In genomic region chr14:121005621-121006020, GRCm38 (mm10) we compare ENCODE assay signal across 21 mouse cellular contexts. TPM values are rescaled to one million over a fixed set of nuclear protein-coding genes. Genes with fewer than 3 reads are reported as not detected.
A peak's percentile ranks its signal among the peaks of the same experiment; 100 is the strongest.
DNase-seq lines count a peak whose midpoint lies in the region; ATAC-seq and TF ChIP-seq lines count a peak whose summit lies in the region.
"Had no signal": no experiment of that assay in that cellular context is flagged by ENCODE, and none has a peak within 500 bp of the region (broad histone marks: within the 10 kb centered on the region; RNA-seq: fewer than 3 reads in every experiment).

No protein-coding gene starts in this region.

- DNase-seq in heart, adult 11 months, result peak; percentile 50
- DNase-seq in left cerebral cortex, adult 2 months (ENCODE audit: extremely low spot score in 1 of 2, low spot score in 2 of 2), result no peak
- no peak for DNase-seq in left cerebral cortex, postnatal 36 days (ENCODE audit: low spot score in 2 of 2)
- peak; percentile 27 for DNase-seq in cerebellum, adult 9-10 months
- DNase-seq in kidney, adult 11 months, result no peak
- DNase-seq: adrenal gland, adult 8-10 months; B cell, adult 2 months; gastrocnemius, postnatal 14 days; kidney, adult 9 months; kidney, postnatal 25 days; lung, adult 2 months; lung, postnatal 36 days; right cerebral cortex, postnatal 25 days; thymus, postnatal 4 days had no signal

- H3K9me3 ChIP-seq in heart, embryonic 11.5 days (replicated peaks; ENCODE audit: control insufficient read depth, low read length), result no peaks in the 10 kb centered on the region
- H3K9me3 ChIP-seq: embryonic facial prominence, embryonic 10.5 days; forebrain, embryonic 12.5 days; midbrain, embryonic 15.5 days had no signal

- 81% methylated on average over 6 of the region's 6 CpGs for WGBS in heart, embryonic 11.5 days (ENCODE audit: insufficient replicate concordance)

- intact Hi-C loops in left cerebral cortex, adult 2 months (cut with DNase I), result no loop called here
- intact Hi-C loops in left cerebral cortex, postnatal 36 days (cut with DNase I), result no loop called here

- no peaks in the 10 kb centered on the region for H3K36me3 ChIP-seq in heart, embryonic 11.5 days (ENCODE audit: control insufficient read depth, insufficient read depth, low read length)
- H3K36me3 ChIP-seq: embryonic facial prominence, embryonic 10.5 days; forebrain, embryonic 12.5 days; midbrain, embryonic 15.5 days had no signal

- ATAC-seq in heart, embryonic 11.5 days (replicated peaks; ENCODE audit: insufficient number of reproducible peaks, low FRiP score, low TSS enrichment), result no peak
- no peak for ATAC-seq in monocyte, adult 5-6 weeks (replicated peaks; ENCODE audit: insufficient number of reproducible peaks, low FRiP score, low TSS enrichment, poor library complexity, severe bottlenecking)
- ATAC-seq: midbrain, embryonic 15.5 days had no signal

- H3K4me1 ChIP-seq in heart, embryonic 11.5 days (ENCODE audit: control insufficient read depth, insufficient read depth, low read length), result no peaks in the 10 kb centered on the region

- no peak overlapping the region for H3K27ac ChIP-seq in heart, embryonic 11.5 days (ENCODE audit: low read depth, low read length)
- peak overlapping the region; percentile 73 for H3K27ac ChIP-seq in left cerebral cortex, adult 2 months
- H3K27ac ChIP-seq: embryonic facial prominence, embryonic 10.5 days; forebrain, embryonic 12.5 days; midbrain, embryonic 15.5 days had no signal

- no peak overlapping the region for H3K9ac ChIP-seq in heart, embryonic 11.5 days (ENCODE audit: low read depth, low read length)
- H3K9ac ChIP-seq: forebrain, embryonic 12.5 days; midbrain, embryonic 15.5 days had no signal

- no peak overlapping the region for H3K4me3 ChIP-seq in heart, embryonic 11.5 days (ENCODE audit: low read depth, low read length)
- H3K4me3 ChIP-seq in left cerebral cortex, adult 2 months, result no peak overlapping the region
- H3K4me3 ChIP-seq: embryonic facial prominence, embryonic 10.5 days; forebrain, embryonic 12.5 days; midbrain, embryonic 15.5 days had no signal

- no peaks in the 10 kb centered on the region for H3K27me3 ChIP-seq in heart, embryonic 11.5 days (ENCODE audit: control insufficient read depth, insufficient read depth, low read length)
- H3K27me3 ChIP-seq: forebrain, embryonic 12.5 days; midbrain, embryonic 15.5 days had no signal

- no peak for TF ChIP-seq CTCF in left cerebral cortex, adult 2 months (IDR thresholded peaks at IDR 0.05)

- H3K4me2 ChIP-seq in heart, embryonic 11.5 days, result no peak overlapping the region
- H3K4me2 ChIP-seq: forebrain, embryonic 12.5 days; liver, embryonic 11.5 days; midbrain, embryonic 15.5 days had no signal

RNA-seq across cellular contexts. Expression of gene Farp1, which starts 29.4 kb away (rescaled TPM):
- polyA plus RNA-seq in heart, embryonic 11.5 days (2014; fragmentation: Nextera tagmentation; extraction: Ambion mirVana), result 28.1 and 32.6 TPM in 2 replicates
- total RNA-seq in left cerebral cortex, adult 2 months (2021), result 100 to 1,000 TPM; 142 to 152 TPM
- total RNA-seq in left cerebral cortex, postnatal 36 days (2021), result 100 to 1,000 TPM; 130 to 160 TPM
- total RNA-seq in monocyte, adult 5-6 weeks (2017), result 0.38 to 4.8 TPM (median 1.9 TPM) in 3 replicates
- total RNA-seq: megakaryocyte-erythroid progenitor cell, adult 5-6 weeks had no signal

Comparison
In these comparisons a context has a peak if more than half of its experiments do, and no peak if none do; other contexts are left out.
1. DNase-seq: peak in heart, adult 11 months (single experiment) and cerebellum, adult 9-10 months (single experiment); none in left cerebral cortex, adult 2 months (0 of 2), left cerebral cortex, postnatal 36 days (0 of 2) and kidney, adult 11 months (single experiment).
2. RNA of gene Farp1, which starts 29.4 kb away (total RNA-seq): 130 to 160 TPM in left cerebral cortex, postnatal 36 days and 142 to 152 TPM in left cerebral cortex, adult 2 months; 0.38 to 4.8 TPM in monocyte, adult 5-6 weeks; every median in the first group is over 10 times any median in the second.